Mouse (Mus musculus): ENCODE data around the gene Iscu. TPM values are rescaled to one million over a fixed set of nuclear protein-coding genes. Genes with fewer than 3 reads are reported as not detected.

The Iscu gene
- polyA plus RNA-seq, 1 experiment from 2014 or later, result 166 TPM

DNA sequence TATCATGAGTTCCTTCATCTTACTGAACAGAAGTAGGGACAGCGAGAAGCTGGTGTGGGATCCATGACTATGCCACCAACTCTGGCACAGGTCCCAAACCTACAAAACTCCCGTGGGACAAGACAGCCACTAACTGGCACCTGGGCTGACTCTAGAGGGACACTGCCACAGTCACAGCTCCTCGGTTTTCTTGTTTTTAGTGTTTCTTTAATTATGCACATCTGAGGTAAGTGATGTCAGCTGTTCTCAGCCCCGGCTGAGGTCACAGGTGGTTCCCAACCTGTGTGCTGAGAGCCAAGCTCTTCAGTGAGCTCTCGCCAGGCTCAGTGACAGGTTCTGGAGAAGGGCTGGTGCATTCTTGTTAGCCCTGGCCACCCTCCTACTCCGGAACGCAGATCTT, 8.1 kb upstream of the Iscu start:
- DNase-seq (ENCODE audit: low spot score) (no peak), ATAC-seq (ENCODE audit: low FRiP score, low TSS enrichment) (no peak)
- 88% methylated on average over 7 of the region's 7 CpGs for WGBS
- Histone ChIP-seq H3K4me1 (replicated peaks; ENCODE audit: control insufficient read depth, insufficient read depth) (no peaks in the 10 kb centered on the region), H3K9me3 (ENCODE audit: control insufficient read depth, low read length) (no peaks in the 10 kb centered on the region), H3K36me3 (ENCODE audit: control insufficient read depth, insufficient read depth, low read length) (peaks cover 18% of the 10 kb centered on the region), H3K4me3 (ENCODE audit: low read depth, low read length) (no peak overlapping the region), H3K27ac (replicated peaks) (no peak overlapping the region), H3K9ac (ENCODE audit: low read length) (no peak overlapping the region), H3K27me3 (ENCODE audit: control insufficient read depth, insufficient read depth, low read length) (no peaks in the 10 kb centered on the region), H3K4me2 (replicated peaks; ENCODE audit: low read depth) (no peak overlapping the region)
- TF ChIP-seq CTCF (IDR thresholded peaks at IDR 0.05; ENCODE audit: low read depth) (no peak), EP300 (optimal IDR thresholded peaks at IDR 0.05) (no peak)

- H3K27me3 ChIP-seq (ENCODE audit: control insufficient read depth, insufficient read depth, low read length), result no peaks in the 10 kb centered on the region
- H3K9ac ChIP-seq (ENCODE audit: low read length), result no peak overlapping the region
- H3K4me3 ChIP-seq (ENCODE audit: low read depth, low read length), result no peak overlapping the region
- H3K27ac ChIP-seq (replicated peaks), result no peak overlapping the region
- H3K4me1 ChIP-seq (replicated peaks; ENCODE audit: control insufficient read depth, insufficient read depth), result peaks cover 5% of the 10 kb centered on the region; the same call in 1 of the 2 replicates
- H3K36me3 ChIP-seq (ENCODE audit: control insufficient read depth, insufficient read depth, low read length), result peaks cover 10% of the 10 kb centered on the region; the same call in 1 of the 2 replicates
- DNase-seq (ENCODE audit: low spot score) (peak; percentile 26), ATAC-seq (ENCODE audit: low FRiP score, low TSS enrichment) (no peak)
- TF ChIP-seq EP300 (optimal IDR thresholded peaks at IDR 0.05) (no peak), CTCF (IDR thresholded peaks at IDR 0.05; ENCODE audit: low read depth) (no peak)
- 77% methylated on average over 13 of the region's 13 CpGs for WGBS
- H3K9me3 ChIP-seq (ENCODE audit: control insufficient read depth, low read length), result no peaks in the 10 kb centered on the region
- H3K4me2 ChIP-seq (replicated peaks; ENCODE audit: low read depth), result no peak overlapping the region
Observed at GRCm38 (mm10) chr5:113765641-113766526, 6.7 kb upstream of the Iscu start.

- no peak overlapping the region for H3K4me2 ChIP-seq (replicated peaks; ENCODE audit: low read depth)
- H3K4me3 ChIP-seq (ENCODE audit: low read depth, low read length), result no peak overlapping the region
- no peak overlapping the region for H3K27ac ChIP-seq (replicated peaks)
- no peaks in the 10 kb centered on the region for H3K9me3 ChIP-seq (ENCODE audit: control insufficient read depth, low read length)
- no peak for ATAC-seq (ENCODE audit: low FRiP score, low TSS enrichment)
- no peaks in the 10 kb centered on the region for H3K27me3 ChIP-seq (ENCODE audit: control insufficient read depth, insufficient read depth, low read length)
- no peak for DNase-seq (ENCODE audit: low spot score)
- peaks cover 5% of the 10 kb centered on the region; the same call in 1 of the 2 replicates for H3K4me1 ChIP-seq (replicated peaks; ENCODE audit: control insufficient read depth, insufficient read depth)
- H3K9ac ChIP-seq (ENCODE audit: low read length), result no peak overlapping the region
- TF ChIP-seq CTCF (IDR thresholded peaks at IDR 0.05; ENCODE audit: low read depth), result no peak
- no peak for TF ChIP-seq EP300 (optimal IDR thresholded peaks at IDR 0.05)
- no peaks in the 10 kb centered on the region for H3K36me3 ChIP-seq (ENCODE audit: control insufficient read depth, insufficient read depth, low read length)
- WGBS, result 89% methylated on average over 8 of the region's 8 CpGs
Observed at GRCm38 (mm10) chr5:113768806-113769205, 3.7 kb upstream of the Iscu start.

GRCm38 (mm10) chr5:113771213-113772162, 1.1 kb upstream of the Iscu start:
- Histone ChIP-seq H3K27me3 (ENCODE audit: control insufficient read depth, insufficient read depth, low read length) (no peaks in the 10 kb centered on the region), H3K9ac (ENCODE audit: low read length) (peak overlapping the region; percentile 93), H3K9me3 (ENCODE audit: control insufficient read depth, low read length) (no peaks in the 10 kb centered on the region), H3K4me3 (ENCODE audit: low read depth, low read length) (peak overlapping the region; percentile 99), H3K27ac (replicated peaks) (peak overlapping the region; percentile 97), H3K36me3 (ENCODE audit: control insufficient read depth, insufficient read depth, low read length) (peaks cover 9% of the 10 kb centered on the region; the same call in 1 of the 2 replicates), H3K4me1 (replicated peaks; ENCODE audit: control insufficient read depth, insufficient read depth) (peaks cover 5% of the 10 kb centered on the region; the same call in 1 of the 2 replicates), H3K4me2 (replicated peaks; ENCODE audit: low read depth) (peak overlapping the region; percentile 93)
- WGBS, result under 1% methylated on average over 94 of the region's 97 CpGs
- DNase-seq (ENCODE audit: low spot score), result peak; percentile 83
- no peak for TF ChIP-seq CTCF (IDR thresholded peaks at IDR 0.05; ENCODE audit: low read depth)
- TF ChIP-seq EP300 (optimal IDR thresholded peaks at IDR 0.05), result peak; percentile 93
- peak; percentile 86 for ATAC-seq (ENCODE audit: low FRiP score, low TSS enrichment)

- H3K9ac ChIP-seq (ENCODE audit: low read length), result peak overlapping the region; percentile 64
- ATAC-seq (ENCODE audit: low FRiP score, low TSS enrichment), result peak; percentile 30
- 1% methylated on average over 28 of the region's 38 CpGs for WGBS
- peak overlapping the region; percentile 99 for H3K4me3 ChIP-seq (ENCODE audit: low read depth, low read length)
- no peaks in the 10 kb centered on the region for H3K27me3 ChIP-seq (ENCODE audit: control insufficient read depth, insufficient read depth, low read length)
- H3K4me2 ChIP-seq (replicated peaks; ENCODE audit: low read depth), result peak overlapping the region; percentile 93
- H3K9me3 ChIP-seq (ENCODE audit: control insufficient read depth, low read length), result no peaks in the 10 kb centered on the region
- no peak for DNase-seq (ENCODE audit: low spot score)
- TF ChIP-seq CTCF (IDR thresholded peaks at IDR 0.05; ENCODE audit: low read depth), result no peak
- TF ChIP-seq EP300 (optimal IDR thresholded peaks at IDR 0.05), result no peak
- peaks cover 5% of the 10 kb centered on the region; the same call in 1 of the 2 replicates for H3K4me1 ChIP-seq (replicated peaks; ENCODE audit: control insufficient read depth, insufficient read depth)
- H3K27ac ChIP-seq (replicated peaks), result peak overlapping the region; percentile 65
- H3K36me3 ChIP-seq (ENCODE audit: control insufficient read depth, insufficient read depth, low read length), result peaks cover 15% of the 10 kb centered on the region; the same call in 1 of the 2 replicates
Observed at GRCm38 (mm10) chr5:113772905-113773519, 464 bp downstream of the Iscu start.

All from stomach, postnatal 0 days (tissue).